In the genomic region with DNA sequence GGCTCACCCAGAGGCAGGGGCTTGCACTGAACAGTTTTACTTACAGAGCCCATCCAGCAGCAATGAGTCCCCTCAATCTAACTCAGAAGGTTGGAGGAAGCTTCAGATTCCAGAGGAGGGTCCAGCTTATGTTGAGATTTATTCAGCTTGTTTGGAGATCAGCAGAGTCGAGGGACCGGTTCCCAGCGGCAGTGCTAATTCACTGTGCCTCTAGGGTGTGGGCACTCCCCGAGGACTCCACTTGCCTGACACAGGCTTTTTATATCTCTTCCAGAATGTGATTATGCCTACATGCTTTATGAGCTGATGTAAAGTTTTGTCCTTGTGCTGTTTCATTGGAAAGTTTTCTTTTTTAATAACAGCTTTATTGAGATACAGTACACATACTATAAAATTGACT, we compare ENCODE assay signal across 40 mouse cellular contexts. TPM values are rescaled to one million over a fixed set of nuclear protein-coding genes. Genes with fewer than 3 reads are reported as not detected.
"Had no signal": no experiment of that assay in that cellular context is flagged by ENCODE, and none has a peak within 500 bp of the region (broad histone marks: within the 10 kb centered on the region; RNA-seq: fewer than 3 reads in every experiment).

Gene Olfr560 (minus strand): TSS at position 101 of the 400 bp plus-strand sequence.
Gene Olfr78 (minus strand): TSS at position 206 of the 400 bp plus-strand sequence.

- ATAC-seq: hindbrain, embryonic 16.5 days; hindbrain, postnatal 0 days; inflammation-experienced regulatory T-cells, adult 6 months; intestine, embryonic 15.5 days; intestine, embryonic 16.5 days; intestine, postnatal 0 days had no signal

- DNase-seq: heart, postnatal 10 days; heart, postnatal 14 days; heart, postnatal 4 days; kidney, adult 11 months; kidney, adult 18-20 months; kidney, adult 2 months; kidney, adult 8-10 months; kidney, adult 9 months; kidney, postnatal 10 days; kidney, postnatal 14 days; kidney, postnatal 25 days; kidney, postnatal 36 days; kidney, postnatal 4 days; layer of hippocampus, adult 9-11 months; layer of hippocampus, postnatal 36 days had no signal

- H3K27ac ChIP-seq: heart, embryonic 13.5 days; heart, embryonic 15.5 days; hindbrain, embryonic 10.5 days; hindbrain, embryonic 12.5 days; hindbrain, embryonic 13.5 days; hindbrain, embryonic 14.5 days; hindbrain, embryonic 15.5 days; hindbrain, postnatal 0 days; intestine, embryonic 15.5 days; kidney, embryonic 15.5 days; kidney, postnatal 0 days; layer of hippocampus, adult 2 months; left cerebral cortex, adult 2 months had no signal

- H3K4me3 ChIP-seq: heart, embryonic 12.5 days; heart, embryonic 13.5 days; heart, embryonic 15.5 days; hindbrain, embryonic 10.5 days; hindbrain, embryonic 12.5 days; hindbrain, embryonic 13.5 days; hindbrain, embryonic 15.5 days; intestine, embryonic 15.5 days; kidney, embryonic 15.5 days; layer of hippocampus, adult 2 months; left cerebral cortex, adult 2 months had no signal

RNA-seq across cellular contexts. Expression of gene Olfr560, which starts in this region (rescaled TPM):
- total RNA-seq: heart, postnatal 25 days; hematopoietic stem cell, adult 5-6 weeks; hindbrain, postnatal 0 days; layer of hippocampus, adult 18-20 months; layer of hippocampus, adult 2 months; layer of hippocampus, adult 8-10 months; layer of hippocampus, postnatal 10 days; layer of hippocampus, postnatal 14 days; layer of hippocampus, postnatal 25 days; layer of hippocampus, postnatal 36 days had no signal

RNA-seq across cellular contexts. Expression of gene Olfr78, which starts in this region (rescaled TPM):
- total RNA-seq: hematopoietic stem cell, adult 5-6 weeks had no signal
